Mouse (Mus musculus) limb, embryonic 11.5 days (tissue): Measurements from ENCODE around the gene Eng. TPM values are rescaled to one million over a fixed set of nuclear protein-coding genes. Genes with fewer than 3 reads are reported as not detected.

Source experiments
- ATAC-seq: fragments of 200-750 bp; cut with Nextera tagmentation; 2 replicates; pipeline ENCODE4 v1.8.0; 2017; ENCODE audit warnings: low read depth; ENCODE audit not compliant: insufficient number of reproducible peaks, low FRiP score, low TSS enrichment
- DNase-seq: peaks from one replicate; pipeline ENCODE4 v3.0.0-alpha.2; 2015; ENCODE audit warnings: low spot score
- H3K27ac ChIP-seq: fragments of 300-500 bp; sonication (generic); replicated peaks from 2 replicates; pipeline ENCODE4 v1.5.1; 2014; ENCODE audit warnings: low read depth, mild to moderate bottlenecking, low read length
- H3K27me3 ChIP-seq: fragments of 300-500 bp; sonication (generic); 2 replicates; pipeline ENCODE4 v1.6.1; 2014; ENCODE audit warnings: mild to moderate bottlenecking, low read length, mixed read lengths; ENCODE audit not compliant: control insufficient read depth, insufficient read depth
- H3K36me3 ChIP-seq: fragments of 300-500 bp; sonication (generic); 2 replicates; pipeline ENCODE4 v1.6.1; 2014; ENCODE audit warnings: mild to moderate bottlenecking, low read length, moderate library complexity, mixed read lengths; ENCODE audit not compliant: control insufficient read depth, insufficient read depth
- H3K4me1 ChIP-seq: fragments of 300-500 bp; sonication (generic); 2 replicates; pipeline ENCODE4 v1.6.1; 2014; ENCODE audit warnings: low read length, mixed read lengths; ENCODE audit not compliant: control insufficient read depth, insufficient read depth
- H3K4me2 ChIP-seq: fragments of 300-500 bp; sonication (generic); 2 replicates; pipeline ENCODE4 v1.6.1; 2014; ENCODE audit warnings: low read depth, mild to moderate bottlenecking, moderate library complexity; ENCODE audit not compliant: severe bottlenecking
- H3K4me3 ChIP-seq: fragments of 300-500 bp; sonication (generic); 2 replicates; pipeline ENCODE4 v1.5.1; 2014; ENCODE audit warnings: low read depth, low read length
- H3K9ac ChIP-seq: fragments of 300-500 bp; sonication (generic); 2 replicates; pipeline ENCODE4 v1.6.1; 2014; ENCODE audit warnings: mild to moderate bottlenecking, low read length
- H3K9me3 ChIP-seq: fragments of 300-500 bp; sonication (generic); 2 replicates; pipeline ENCODE4 v1.6.1; 2016; ENCODE audit warnings: low read length; ENCODE audit not compliant: control insufficient read depth
- WGBS: fragments of 180-500 bp; shearing (Covaris S2); extraction: QIAGEN DNeasy Blood & Tissue Kit; methylation state at CpG from one replicate; pipeline ENCODE4 v1.1.7; 2014; 5-methylcytosine and 5-hydroxymethylcytosine counted together
- microRNA counts: library from miRNA; unstranded; fragments of <30 nt; microRNA quantifications from one replicate; lab custom pipeline; 2016
- microRNA-seq: library from miRNA; unstranded; fragments of <30 nt; microRNA quantifications from one replicate; pipeline ENCODE4, GENCODE M21; 2016
- polyA plus RNA-seq: library from polyadenylated mRNA; unstranded; fragments of >200 nt; fragmentation: Nextera tagmentation; extraction: Ambion mirVana; gene quantifications from 2 replicates; pipeline ENCODE4 v1.2.1, GENCODE M21; 2014

Gene Eng
- polyA plus RNA-seq, 1 experiment from 2014 or later, result 19.3 TPM

GRCm38 (mm10) chr2:32724832-32725790 lies 78.7 kb downstream of the Eng start:
- DNase-seq (no peak), ATAC-seq (no peak)
- H3K27me3 ChIP-seq, result no peaks in the 10 kb centered on the region
- WGBS, result 79% methylated on average over 16 of the region's 16 CpGs
- H3K9ac ChIP-seq, result no peak overlapping the region
- H3K36me3 ChIP-seq, result no peaks in the 10 kb centered on the region
- no peak overlapping the region for H3K27ac ChIP-seq
- H3K4me1 ChIP-seq, result peaks cover 12% of the 10 kb centered on the region
- no peak overlapping the region for H3K4me2 ChIP-seq
- no peaks in the 10 kb centered on the region for H3K9me3 ChIP-seq
- H3K4me3 ChIP-seq, result no peak overlapping the region

- ATAC-seq, result peak; percentile 89
- no peaks in the 10 kb centered on the region for H3K27me3 ChIP-seq
- peak; percentile 93 for DNase-seq
- peaks cover 24% of the 10 kb centered on the region for H3K4me1 ChIP-seq
- under 1% methylated on average over 16 of the region's 16 CpGs for WGBS
- no peaks in the 10 kb centered on the region for H3K36me3 ChIP-seq
- no peak overlapping the region; the same call in 1 of the 2 replicates for H3K9ac ChIP-seq
- H3K9me3 ChIP-seq, result no peaks in the 10 kb centered on the region
- H3K4me2 ChIP-seq, result peak overlapping the region; percentile 43
- peak overlapping the region; percentile 29 for H3K4me3 ChIP-seq
- H3K27ac ChIP-seq, result no peak overlapping the region
These were observed 81.0 kb downstream of the Eng start for GRCm38 (mm10) chr2:32727435-32727834.

- Histone ChIP-seq H3K27me3 (no peaks in the 10 kb centered on the region), H3K27ac (no peak overlapping the region), H3K4me1 (peaks cover 24% of the 10 kb centered on the region), H3K4me3 (no peak overlapping the region; the same call in 1 of the 2 replicates), H3K4me2 (peak overlapping the region; percentile 24), H3K36me3 (no peaks in the 10 kb centered on the region), H3K9me3 (no peaks in the 10 kb centered on the region), H3K9ac (no peak overlapping the region)
- no peak for DNase-seq
- no peak for ATAC-seq
- WGBS, result 56% methylated on average over 7 of the region's 7 CpGs
These were observed 82.1 kb downstream of the Eng start for GRCm38 (mm10) chr2:32728463-32728862.

- Histone ChIP-seq H3K27ac (no peak overlapping the region; the same call in 1 of the 2 replicates), H3K9me3 (no peaks in the 10 kb centered on the region), H3K27me3 (no peaks in the 10 kb centered on the region), H3K4me2 (no peak overlapping the region), H3K36me3 (no peaks in the 10 kb centered on the region), H3K4me3 (no peak overlapping the region), H3K9ac (no peak overlapping the region), H3K4me1 (peaks cover 24% of the 10 kb centered on the region)
- WGBS, result 40% methylated on average over 4 of the region's 4 CpGs
- ATAC-seq (no peak), DNase-seq (no peak)
These were observed 83.2 kb downstream of the Eng start for GRCm38 (mm10) chr2:32729547-32729946.

- Histone ChIP-seq H3K9ac (no peak overlapping the region), H3K27me3 (no peaks in the 10 kb centered on the region), H3K9me3 (no peaks in the 10 kb centered on the region), H3K36me3 (no peaks in the 10 kb centered on the region), H3K27ac (peak overlapping the region; percentile 36; the same call in 1 of the 2 replicates), H3K4me3 (no peak overlapping the region), H3K4me2 (peak overlapping the region; percentile 29; the same call in 1 of the 2 replicates), H3K4me1 (peaks cover 27% of the 10 kb centered on the region)
- 8% methylated on average over 11 of the region's 11 CpGs for WGBS
- ATAC-seq (peak; percentile 48; the same call in 1 of the 2 replicates), DNase-seq (peak; percentile 84)
These were observed 84.5 kb downstream of the Eng start for GRCm38 (mm10) chr2:32730854-32731253.

- no peaks in the 10 kb centered on the region for H3K36me3 ChIP-seq
- DNase-seq (no peak), ATAC-seq (no peak)
- peaks cover 27% of the 10 kb centered on the region for H3K4me1 ChIP-seq
- H3K4me3 ChIP-seq, result no peak overlapping the region
- H3K9me3 ChIP-seq, result no peaks in the 10 kb centered on the region
- no peak overlapping the region for H3K4me2 ChIP-seq
- WGBS, result 72% methylated on average over 4 of the region's 4 CpGs
- H3K27me3 ChIP-seq, result no peaks in the 10 kb centered on the region
- H3K27ac ChIP-seq, result peak overlapping the region; percentile 30; the same call in 1 of the 2 replicates
- H3K9ac ChIP-seq, result no peak overlapping the region
These were observed 85.5 kb downstream of the Eng start for GRCm38 (mm10) chr2:32731911-32732310.

MicroRNAs within 50 kb of the gene (microRNA counts, 519-probe panel; counts per million panel counts)
- microRNA mmu-miR-1954 (lab: Ali Mortazavi, UCI) (not detected), microRNA mmu-miR-2861 (lab: Ali Mortazavi, UCI) (not detected)

Small RNAs within 50 kb of the gene (microRNA-seq; reads per million reads assigned to microRNA genes)
- gene Gm47291 (not detected), gene Mir1954 (not detected), gene Mir2861 (not detected), gene Mir3960 (not detected), gene Mir8093 (not detected)

Other genes with a start within 250 kb of the Eng start
- 5.6 and 6.9 TPM in 2 replicates for gene Naif1, start 196.1 kb upstream of the Eng start, polyA plus RNA-seq
- 19.2 and 21.9 TPM in 2 replicates for gene Slc25a25, start 195.2 kb upstream of the Eng start, polyA plus RNA-seq
- 9.8 and 12.4 TPM in 2 replicates for gene Fam102a, start 111.3 kb upstream of the Eng start, polyA plus RNA-seq
- gene Dpm2, start 75.7 kb upstream of the Eng start, polyA plus RNA-seq, result 89.0 and 98.6 TPM in 2 replicates
- gene Pip5kl1, start 71.8 kb upstream of the Eng start, polyA plus RNA-seq, result 3.3 and 4.0 TPM in 2 replicates
- 0.33 and 0.34 TPM in 2 replicates for gene 9430097D07Rik, start 70.9 kb upstream of the Eng start, polyA plus RNA-seq
- 21.2 and 21.5 TPM in 2 replicates for gene St6galnac4, start 59.5 kb upstream of the Eng start, polyA plus RNA-seq
- 6.5 and 7.5 TPM in 2 replicates for gene St6galnac6, start 46.9 kb upstream of the Eng start, polyA plus RNA-seq
- 25.4 and 29.8 TPM in 2 replicates for gene Ak1, start 24.8 kb upstream of the Eng start, polyA plus RNA-seq
- gene Fpgs, start 57.5 kb downstream of the Eng start, polyA plus RNA-seq, result 22.1 and 23.2 TPM in 2 replicates
- 98.3 and 101 TPM in 2 replicates for gene Cdk9, start 66.5 kb downstream of the Eng start, polyA plus RNA-seq
- 12.2 and 13.1 TPM in 2 replicates for gene Sh2d3c, start 74.5 kb downstream of the Eng start, polyA plus RNA-seq
- 0.13 TPM in 1 of 2 replicates, not detected in the other for gene 6330409D20Rik, start 94.4 kb downstream of the Eng start, polyA plus RNA-seq
- gene Tor2a, start 110.6 kb downstream of the Eng start, polyA plus RNA-seq, result 58.5 and 60.2 TPM in 2 replicates
- gene Ttc16, start 129.0 kb downstream of the Eng start, polyA plus RNA-seq, result 0.13 and 0.56 TPM in 2 replicates
- gene Ptrh1, start 129.2 kb downstream of the Eng start, polyA plus RNA-seq, result 3.7 and 5.2 TPM in 2 replicates
- 0.27 and 0.37 TPM in 2 replicates for gene Cfap157, start 137.8 kb downstream of the Eng start, polyA plus RNA-seq
- gene Stxbp1, start 200.7 kb downstream of the Eng start, polyA plus RNA-seq, result 15.2 and 17.7 TPM in 2 replicates
- 18.6 and 23.2 TPM in 2 replicates for gene Fam129b, start 229.5 kb downstream of the Eng start, polyA plus RNA-seq